Mouse (Mus musculus) C2C12 (cell line): Measurements from ENCODE around the gene Colec11.

Source experiments
- CEBPB ChIP-seq: IDR thresholded peaks from one replicate; pipeline ENCODE4 v1.6.1; 2011; ENCODE audit warnings: low read depth, mild to moderate bottlenecking, control low read depth, moderate library complexity
- CTCF ChIP-seq: IDR thresholded peaks from one replicate; pipeline ENCODE4 v1.5.1; 2011; ENCODE audit not compliant: control insufficient read depth, insufficient read depth, insufficient read length
- MAX ChIP-seq: IDR thresholded peaks from one replicate; pipeline ENCODE4 v1.6.1; 2011; ENCODE audit warnings: mild to moderate bottlenecking, control low read depth

DNA sequence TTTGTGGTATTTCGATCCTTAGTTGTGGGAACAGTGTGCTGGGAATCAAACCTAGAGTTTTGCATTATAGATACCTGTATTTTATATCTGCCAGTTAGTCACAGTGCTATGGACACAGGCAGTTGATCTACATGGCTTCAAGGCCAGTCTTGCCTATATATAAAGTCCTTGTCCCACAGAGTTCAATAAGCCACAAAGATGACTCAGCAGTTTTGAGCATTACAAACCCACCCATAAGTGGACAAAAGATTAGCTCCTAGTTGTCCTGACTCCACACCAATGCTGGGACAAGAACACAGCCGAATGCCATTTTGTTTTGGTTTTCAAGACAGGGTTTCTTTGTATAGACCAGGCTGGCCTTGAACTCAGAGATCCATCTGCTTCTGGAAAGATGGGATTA is 5.3 kb upstream of the Colec11 start:
- TF ChIP-seq CEBPB (no peak), CTCF (no peak), MAX (no peak)
